Mouse (Mus musculus) left cerebral cortex, adult 2 months (tissue): ENCODE measurements around the gene Klf7. TPM values are rescaled to one million over a fixed set of nuclear protein-coding genes. Genes with fewer than 3 reads are reported as not detected.
A peak's percentile ranks its signal among the peaks of the same experiment; 100 is the strongest.

Experiments used
- DNase-seq, 2 experiments: peaks; one replicate each; pipeline ENCODE4 v3.0.0; 2021 to 2022; ENCODE audit warnings: low spot score in 2 of 2, mixed read lengths in 1 of 2; ENCODE audit errors: extremely low spot score in 1 of 2
- H3K27ac ChIP-seq: fragments of 200-600 bp; 2 replicates; pipeline ENCODE4 v1.8.1; 2022
- H3K4me3 ChIP-seq: fragments of 200-600 bp; 2 replicates; pipeline ENCODE4 v1.8.1; 2022
- CTCF ChIP-seq: fragments of 200-600 bp; IDR thresholded peaks from 2 replicates; pipeline ENCODE4 v1.8.1; 2022; ENCODE audit warnings: antibody characterized with exemption, mild to moderate bottlenecking, moderate library complexity
- intact Hi-C: fragments of 180-260 bp; cut with DNase I; formaldehyde crosslinking; loops from one replicate; pipeline ENCODE4 v1.15.1; 2025
- long read RNA-seq, 2 experiments: library from polyadenylated mRNA; stranded (forward); transcript quantifications; one replicate each; pipeline ENCODE4 v2.0.0; 2021; ENCODE audit warnings: borderline mapping rate in 2 of 2
- total RNA-seq, 2 experiments: library from RNA; stranded (reverse); gene quantifications; 2 replicates each; pipeline ENCODE4 v1.2.3; 2021

The Klf7 gene
- total RNA-seq: 10 to 100 TPM; 41.1 to 46.5 TPM
- long read RNA-seq, experiment 1, full-length matches to known transcripts: 16 of 24 reads
- long read RNA-seq, experiment 1, partial matches to known transcripts: 2 of 24 reads
- long read RNA-seq, experiment 1, other reads (novel, unspliced or antisense): 6 of 24 reads
- long read RNA-seq, experiment 2, full-length matches to known transcripts: 12 of 20 reads
- long read RNA-seq, experiment 2, partial matches to known transcripts: 0 of 20 reads
- long read RNA-seq, experiment 2, other reads (novel, unspliced or antisense): 8 of 20 reads

DNA sequence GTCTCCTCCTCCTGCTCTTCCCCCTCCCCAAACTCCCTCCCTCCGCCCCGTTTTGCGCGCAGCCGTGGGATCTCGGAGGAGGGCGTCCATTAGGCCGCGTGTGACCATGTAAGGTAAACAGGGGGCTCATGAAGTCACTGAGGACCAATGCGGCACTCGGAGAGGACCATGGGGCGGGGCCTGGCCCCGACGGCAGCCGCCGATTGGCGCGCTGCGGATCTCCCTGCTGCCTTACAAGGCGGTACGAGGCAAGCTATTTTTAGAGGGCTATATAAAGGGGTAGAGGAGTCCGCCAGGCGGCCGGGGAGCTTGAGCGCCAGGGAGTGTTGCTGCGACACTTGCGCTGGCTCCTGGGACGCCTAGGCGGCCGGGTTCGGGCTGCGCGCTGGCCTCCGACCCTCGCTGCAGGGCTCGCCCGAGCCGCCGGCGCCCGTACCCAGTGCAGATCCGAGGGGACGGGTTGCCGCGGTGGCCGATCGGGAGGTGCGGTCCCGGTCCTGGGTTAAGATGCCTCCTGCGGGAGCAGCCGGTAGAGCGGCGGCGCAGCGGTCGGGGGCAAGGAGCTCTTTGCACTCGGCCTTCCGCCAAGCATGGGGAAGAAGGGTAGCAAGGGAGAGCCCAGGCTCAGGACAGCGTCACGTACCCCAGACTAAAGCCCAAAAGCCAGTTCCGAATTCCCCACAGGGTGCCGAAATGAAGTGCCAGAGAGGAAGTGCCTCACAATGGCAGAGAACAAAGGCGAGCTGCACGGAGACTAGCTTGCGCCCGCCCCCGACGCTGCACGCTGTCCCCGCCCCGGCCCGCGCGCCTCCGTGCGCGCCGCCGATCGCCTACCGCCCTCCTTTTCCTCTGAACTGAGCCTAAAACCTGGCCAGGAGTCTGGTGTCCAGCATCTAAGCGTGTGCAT is at the start of gene Klf7:
Klf7 (minus strand) TSS at position 724 of the 907 bp plus-strand sequence.
- TF ChIP-seq CTCF: peak; percentile 41
- Histone ChIP-seq H3K27ac (peak within 1 kb of the TSS; percentile 100), H3K4me3 (peak within 1 kb of the TSS; percentile 83)
- peak; percentile 93 to 98 for DNase-seq
- intact Hi-C loops: loop anchor here (1.0 to 5.0 kb wide), 8 partner anchors 75 to 455 kb away; partner anchors contain the start of gene Creb1

GRCm38 (mm10) chr1:64164526-64165062 is 42.5 kb upstream of the Klf7 start:
- Histone ChIP-seq H3K4me3 (no peak overlapping the region), H3K27ac (no peak overlapping the region)
- DNase-seq: no peak
- TF ChIP-seq CTCF: no peak
- intact Hi-C loops: no loop called here

DNA sequence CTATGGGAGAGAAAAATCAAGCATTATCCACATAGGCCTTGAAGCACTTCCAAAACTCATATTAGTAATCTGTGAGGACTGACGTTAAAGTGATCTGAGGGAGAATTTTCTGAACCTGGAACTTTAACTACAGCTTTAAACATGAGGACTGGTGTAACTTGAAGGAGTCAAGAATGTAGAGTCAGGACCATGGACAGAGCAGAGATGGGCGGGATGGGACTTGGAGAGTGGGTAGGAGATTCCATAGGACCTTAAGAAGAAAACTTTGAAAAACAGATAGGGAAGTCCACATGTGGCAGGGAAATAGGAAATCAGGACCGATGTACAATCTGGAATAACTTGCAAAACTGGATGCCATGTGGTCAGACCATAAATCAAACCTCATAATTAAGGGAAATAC is 36.7 kb upstream of the Klf7 start:
- Histone ChIP-seq H3K27ac (no peak overlapping the region), H3K4me3 (no peak overlapping the region)
- TF ChIP-seq CTCF: no peak
- intact Hi-C loops: no loop called here
- no peak for DNase-seq

DNA sequence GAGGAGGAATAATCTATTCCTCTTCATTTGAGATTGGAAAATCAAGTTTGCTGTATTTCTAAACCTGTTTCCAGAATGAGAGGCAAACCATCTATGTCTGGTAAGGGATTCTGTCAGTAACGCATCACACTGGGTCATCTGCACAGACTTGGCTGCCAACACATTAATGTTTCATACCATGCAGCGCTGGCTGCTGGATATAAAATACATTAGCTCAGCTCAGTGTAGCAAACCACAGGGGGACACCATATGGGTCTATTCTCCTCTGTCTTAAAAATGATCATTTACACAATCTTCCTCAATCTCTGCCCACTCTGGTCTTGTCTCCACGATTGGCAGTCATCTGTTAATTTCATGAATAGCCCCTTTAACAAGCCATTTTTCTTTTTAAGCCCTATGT is 27.1 kb upstream of the Klf7 start:
- DNase-seq: no peak
- intact Hi-C loops: no loop called here
- TF ChIP-seq CTCF: no peak
- Histone ChIP-seq H3K27ac (no peak overlapping the region), H3K4me3 (no peak overlapping the region)

DNA sequence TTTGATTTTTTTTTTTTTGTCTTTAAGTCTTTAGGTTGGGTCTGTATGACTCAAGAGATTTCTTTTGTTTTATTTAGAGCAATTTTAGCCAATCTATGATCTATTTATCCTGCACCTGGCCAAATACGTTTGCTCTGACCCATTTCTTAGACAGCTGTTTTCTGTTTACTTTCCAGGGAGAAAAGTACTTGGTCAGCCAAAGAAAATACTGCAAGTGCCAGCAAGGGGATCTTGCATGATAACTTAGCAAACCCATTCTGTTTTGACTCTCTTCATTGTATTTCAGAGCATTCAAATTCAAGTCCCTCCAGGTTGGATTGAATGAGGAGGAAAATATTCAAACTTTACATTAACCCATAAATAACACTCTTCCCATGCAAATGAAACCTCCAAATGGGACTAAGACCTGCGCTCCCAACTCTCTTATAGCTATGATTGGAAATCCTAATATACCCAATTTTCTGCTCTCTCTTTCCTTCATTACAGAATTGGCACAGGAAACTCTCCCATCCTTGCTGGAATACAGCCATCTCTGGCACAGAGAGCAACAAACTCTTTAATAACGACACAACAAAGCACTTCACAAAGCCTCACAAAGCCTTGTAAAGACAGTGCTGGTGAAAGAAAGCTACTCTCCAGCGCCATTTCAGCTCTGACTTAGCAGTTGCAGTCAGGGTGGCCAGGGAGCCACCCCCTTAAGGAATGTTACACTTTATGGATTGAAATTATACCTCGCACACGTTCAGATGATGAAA is 20.8 kb upstream of the Klf7 start:
- Histone ChIP-seq H3K27ac (no peak overlapping the region), H3K4me3 (no peak overlapping the region)
- DNase-seq: no peak
- TF ChIP-seq CTCF: no peak
- intact Hi-C loops: no loop called here

DNA sequence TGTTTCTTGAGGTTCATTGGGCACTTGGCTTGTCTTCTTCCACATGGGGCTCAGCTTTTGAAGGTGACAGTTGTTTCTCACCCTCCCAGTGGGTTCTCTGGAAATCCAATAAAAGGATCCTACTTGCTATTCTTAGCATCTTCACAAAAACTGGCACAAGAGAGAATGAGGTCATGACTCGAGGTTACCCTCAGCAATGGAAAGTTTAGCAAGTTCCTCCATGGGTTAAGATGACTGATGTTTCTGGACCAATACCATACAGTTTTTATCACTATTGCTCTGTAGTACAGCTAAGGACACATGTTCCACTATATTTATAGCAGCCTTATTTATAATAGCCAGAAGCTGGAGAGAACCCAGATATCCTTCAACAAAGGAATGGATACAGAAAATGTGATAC is 12.4 kb upstream of the Klf7 start:
- no peak overlapping the region for H3K4me3 ChIP-seq
- intact Hi-C loops: no loop called here
- DNase-seq: no peak
- no peak for TF ChIP-seq CTCF
- no peak overlapping the region for H3K27ac ChIP-seq

DNA sequence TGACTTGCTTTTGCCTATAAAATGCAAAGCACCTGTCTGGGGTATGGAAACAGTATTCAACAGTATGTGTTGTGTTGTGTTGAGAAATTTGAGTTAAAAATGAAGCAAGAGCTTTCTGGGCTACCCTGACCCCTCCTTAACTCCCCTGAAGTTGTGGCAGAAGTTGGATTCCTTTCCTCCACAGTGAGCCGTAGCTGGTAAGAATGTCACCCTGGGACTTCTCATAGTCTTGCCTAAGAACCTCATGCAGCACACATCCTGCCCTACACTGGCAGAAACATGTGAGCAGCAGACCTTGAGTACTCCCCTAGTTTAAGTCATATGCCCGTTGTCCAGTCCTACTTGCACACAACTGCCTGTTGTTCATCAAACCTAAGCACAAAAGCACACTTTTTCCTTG is 4.7 kb upstream of the Klf7 start:
- intact Hi-C loops: no loop called here
- TF ChIP-seq CTCF: no peak
- no peak overlapping the region for H3K27ac ChIP-seq
- no peak overlapping the region for H3K4me3 ChIP-seq
- no peak for DNase-seq

GRCm38 (mm10) chr1:64122466-64122830 is 366 bp upstream of the Klf7 start:
- Histone ChIP-seq H3K4me3 (peak overlapping the region; percentile 83), H3K27ac (peak overlapping the region; percentile 100)
- no peak for DNase-seq
- no peak for TF ChIP-seq CTCF
- intact Hi-C loops: loop anchor here (1.0 to 5.0 kb wide), 5 partner anchors 101 to 455 kb away; partner anchors contain the start of gene Creb1

GRCm38 (mm10) chr1:64120811-64121515 is 1.1 kb downstream of the Klf7 start:
- Histone ChIP-seq H3K27ac (peak overlapping the region; percentile 98), H3K4me3 (peak overlapping the region; percentile 71)
- intact Hi-C loops: loop anchor here (1.0 to 5.0 kb wide), 6 partner anchors 76 to 454 kb away; partner anchors contain the start of gene Creb1
- peak; percentile 51 to 58 for DNase-seq
- TF ChIP-seq CTCF: no peak

GRCm38 (mm10) chr1:64120421-64120810 is 1.7 kb downstream of the Klf7 start:
- Histone ChIP-seq H3K27ac (peak overlapping the region; percentile 98), H3K4me3 (peak overlapping the region; percentile 71)
- peak in 1 of 2 experiments; percentile 32 for DNase-seq
- TF ChIP-seq CTCF: no peak
- intact Hi-C loops: loop anchor here (2.0 to 5.0 kb wide), 5 partner anchors 76 to 453 kb away; partner anchors contain the start of gene Creb1

DNA sequence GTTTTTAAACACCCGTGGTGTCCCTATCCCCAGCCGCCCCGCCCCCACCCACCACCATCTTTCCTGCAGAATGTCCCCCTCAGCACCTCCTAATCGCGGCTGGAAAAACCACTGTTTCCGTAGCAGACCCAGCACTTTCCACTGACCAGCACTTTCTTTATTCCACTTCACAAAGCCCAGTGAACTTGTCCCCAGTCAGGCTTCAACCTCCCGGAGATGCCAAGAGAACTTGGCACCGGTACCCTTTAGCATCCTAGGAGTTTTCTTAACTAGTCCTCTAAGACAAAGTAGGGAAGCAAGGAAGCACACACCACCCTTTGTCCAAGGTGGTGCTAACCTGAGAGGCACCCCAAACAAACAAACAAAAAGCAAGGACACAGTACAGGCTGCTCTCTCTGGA is 2.2 kb downstream of the Klf7 start:
- H3K4me3 ChIP-seq: peak overlapping the region; percentile 71

More for the DNA sequence above, 2.2 kb downstream of the Klf7 start:
- intact Hi-C loops: loop anchor here (2.0 to 5.0 kb wide), 8 partner anchors 31 to 453 kb away; partner anchors contain the start of gene Creb1
- no peak for TF ChIP-seq CTCF
- DNase-seq: peak in 1 of 2 experiments; percentile 33
- peak overlapping the region; percentile 98 for H3K27ac ChIP-seq
